Mouse (Mus musculus): ENCODE measurements around the gene Abcb9.

Abcb9 gene

GRCm38 (mm10) chr5:124095596-124096232, at the start of gene Abcb9:
Gene Abcb9 (minus strand): TSS chr5:124095798.
- DNase-seq (ENCODE audit: low read depth, low spot score), result peak; percentile 99

GRCm38 (mm10) chr5:124138066-124138465, 42.5 kb upstream of the Abcb9 start:
- DNase-seq (ENCODE audit: low read depth, low spot score), result no peak

DNA sequence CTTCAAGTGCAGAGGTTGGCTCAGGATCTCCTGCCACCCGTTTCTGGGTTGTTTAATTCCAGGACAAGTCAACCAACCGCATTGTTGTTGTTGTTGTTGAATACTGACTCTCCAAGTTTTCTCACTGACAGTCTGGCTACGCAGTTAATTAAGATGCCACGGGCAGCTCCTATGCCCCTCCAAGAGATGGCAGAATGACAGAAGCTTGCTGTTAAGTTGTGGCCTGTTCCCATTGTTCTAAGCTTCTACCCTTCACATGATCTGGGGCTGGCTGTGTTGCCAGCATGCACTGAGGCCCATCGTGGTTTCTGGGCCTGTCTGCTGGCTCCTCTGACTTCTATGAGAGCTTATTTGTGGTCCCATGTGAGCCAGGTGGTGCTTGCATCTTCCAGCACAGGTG, 38.7 kb upstream of the Abcb9 start:
- no peak for DNase-seq (ENCODE audit: low read depth, low spot score)

- no peak for DNase-seq (ENCODE audit: low read depth, low spot score)
These were observed 29.5 kb upstream of the Abcb9 start for GRCm38 (mm10) chr5:124125093-124125492.

GRCm38 (mm10) chr5:124122357-124122756, 26.8 kb upstream of the Abcb9 start:
- no peak for DNase-seq (ENCODE audit: low read depth, low spot score)

- DNase-seq (ENCODE audit: low read depth, low spot score), result peak; percentile 36
These were observed 23.6 kb upstream of the Abcb9 start for GRCm38 (mm10) chr5:124119204-124119603.

DNA sequence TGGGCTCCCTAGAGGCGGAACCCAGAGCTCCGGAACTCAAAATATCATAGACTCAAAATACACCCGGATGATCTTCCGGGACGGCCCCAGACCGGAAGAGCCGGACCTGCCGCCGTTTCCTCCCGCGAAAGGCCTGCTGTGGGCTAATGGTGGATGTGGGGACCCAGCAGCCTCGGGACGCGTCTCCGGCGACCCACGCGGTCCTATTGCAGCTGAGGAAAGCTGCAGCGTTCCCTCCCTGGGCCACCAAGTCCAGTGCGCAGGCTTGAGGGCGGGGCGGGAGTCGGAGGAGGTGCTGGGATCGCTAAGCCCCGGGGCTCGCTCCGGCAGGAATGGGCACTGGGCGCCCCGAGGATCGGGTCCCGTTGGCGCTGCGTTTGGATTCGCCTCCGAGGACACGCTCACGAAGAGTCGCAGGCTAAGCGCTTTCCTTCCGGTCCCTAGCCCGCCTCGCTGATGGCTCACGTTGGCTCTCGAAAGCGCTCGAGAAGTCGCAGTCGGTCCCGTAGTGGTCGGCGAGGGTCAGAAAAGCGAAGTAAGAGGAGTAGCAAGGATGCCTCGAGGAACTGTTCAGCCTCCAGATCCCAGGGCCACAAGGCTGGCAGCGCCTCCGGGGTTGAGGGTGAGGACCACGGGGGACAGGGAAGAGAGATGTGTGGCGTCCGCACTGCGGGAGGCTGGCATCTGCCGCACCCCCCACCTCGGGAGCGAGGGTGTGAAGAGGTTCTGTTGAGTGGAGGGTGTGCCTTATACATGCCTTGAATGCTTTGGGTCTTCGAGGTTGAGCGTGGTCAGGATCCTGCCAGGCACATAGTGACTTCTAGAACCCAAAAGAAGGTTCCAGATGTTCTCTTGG, 20.6 kb upstream of the Abcb9 start, which contains the start of gene Arl6ip4:
Gene Arl6ip4, plus strand, starts transcription at position 100 of the 856 bp plus-strand sequence.
- DNase-seq (ENCODE audit: low read depth, low spot score), result peak; percentile 89

DNA sequence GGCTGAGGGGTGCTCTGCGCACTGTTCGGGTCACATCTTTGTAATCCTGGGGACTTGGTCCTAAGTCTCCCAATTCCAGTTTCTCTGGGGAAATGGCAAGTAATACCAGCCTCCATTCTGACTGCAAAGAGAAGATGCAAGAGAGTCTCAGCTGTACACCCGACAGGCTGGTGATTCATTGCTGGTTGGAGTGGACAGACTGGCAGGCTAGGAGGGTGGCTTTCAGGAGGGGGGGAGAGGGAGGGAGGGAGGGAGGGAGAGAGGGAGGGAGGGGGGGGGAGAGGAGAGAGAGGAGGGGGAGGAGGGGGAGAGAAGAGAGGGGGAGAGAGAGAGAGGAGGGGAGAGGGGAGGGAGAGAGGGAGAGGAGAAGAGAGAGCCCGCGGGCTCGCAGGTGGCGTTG, 19.9 kb upstream of the Abcb9 start:
- no peak for DNase-seq (ENCODE audit: low read depth, low spot score)

DNA sequence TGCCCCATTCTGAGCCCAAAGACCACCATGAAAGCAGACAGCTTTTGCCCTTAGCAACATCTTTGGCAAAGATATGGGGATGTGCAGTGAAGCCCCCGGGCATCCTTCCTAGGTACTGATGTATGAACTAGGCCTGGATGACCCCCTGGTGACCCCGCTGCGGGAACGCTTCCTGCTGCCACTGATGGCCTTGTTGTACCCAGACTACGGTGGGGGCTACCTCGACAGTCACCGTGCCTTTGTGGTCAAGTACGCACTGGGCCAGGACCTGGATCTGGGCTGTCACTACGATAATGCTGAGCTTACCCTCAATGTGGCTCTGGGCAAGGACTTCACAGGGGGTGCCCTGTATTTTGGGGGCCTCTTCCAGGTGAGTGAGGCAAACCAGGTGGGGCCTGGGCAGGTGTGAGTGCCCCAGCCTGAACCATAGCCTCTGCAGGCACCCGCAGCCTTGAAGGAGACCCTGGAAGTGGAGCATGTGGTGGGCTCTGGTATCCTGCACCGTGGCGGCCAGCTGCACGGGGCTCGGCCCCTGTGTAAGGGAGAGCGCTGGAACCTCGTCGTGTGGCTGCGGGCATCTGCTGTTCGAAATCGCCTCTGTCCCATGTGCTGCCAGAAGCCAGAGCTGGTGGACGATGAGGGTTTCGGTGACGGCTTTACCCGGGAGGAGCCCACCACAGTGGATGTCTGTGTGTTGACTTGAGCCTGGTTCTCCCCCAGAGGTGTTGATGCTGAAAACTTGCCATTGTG, 18.9 kb upstream of the Abcb9 start:
- DNase-seq (ENCODE audit: low read depth, low spot score), result no peak

DNA sequence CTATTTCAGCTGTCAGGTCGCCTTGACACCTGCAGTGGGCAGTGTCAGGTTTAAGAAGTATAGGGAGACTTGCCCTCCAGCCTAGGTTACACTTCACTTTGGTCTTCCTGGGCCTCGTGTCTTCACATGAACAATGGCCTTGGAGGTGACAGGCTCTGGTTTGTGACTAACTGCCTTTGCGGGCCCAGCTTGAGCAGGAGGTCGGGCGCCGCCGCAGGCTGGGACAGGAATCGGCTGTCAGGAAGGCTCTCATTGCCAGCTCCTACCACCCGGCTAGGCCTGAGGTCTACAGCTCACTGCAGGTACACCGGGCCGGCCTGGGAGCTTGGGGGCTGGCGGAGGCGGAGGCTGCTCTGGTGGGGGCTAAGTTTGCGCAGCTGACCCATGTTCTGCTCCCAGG, 17.4 kb upstream of the Abcb9 start:
- peak; percentile 48 for DNase-seq (ENCODE audit: low read depth, low spot score)

- no peak for DNase-seq (ENCODE audit: low read depth, low spot score)
These were observed 16.9 kb upstream of the Abcb9 start for GRCm38 (mm10) chr5:124112531-124112930.

GRCm38 (mm10) chr5:124111742-124112497, 16.3 kb upstream of the Abcb9 start, which contains the start of gene Ogfod2:
Gene Ogfod2 (plus strand): TSS chr5:124112297.
- peak; percentile 98 for DNase-seq (ENCODE audit: low read depth, low spot score)

- DNase-seq (ENCODE audit: low read depth, low spot score), result peak; percentile 88
These were observed 15.6 kb upstream of the Abcb9 start for GRCm38 (mm10) chr5:124111077-124111741.

- no peak for DNase-seq (ENCODE audit: low read depth, low spot score)
These were observed 8.0 kb upstream of the Abcb9 start for GRCm38 (mm10) chr5:124103552-124103951.

- no peak for DNase-seq (ENCODE audit: low read depth, low spot score)
These were observed 7.4 kb upstream of the Abcb9 start for GRCm38 (mm10) chr5:124103020-124103419.

DNA sequence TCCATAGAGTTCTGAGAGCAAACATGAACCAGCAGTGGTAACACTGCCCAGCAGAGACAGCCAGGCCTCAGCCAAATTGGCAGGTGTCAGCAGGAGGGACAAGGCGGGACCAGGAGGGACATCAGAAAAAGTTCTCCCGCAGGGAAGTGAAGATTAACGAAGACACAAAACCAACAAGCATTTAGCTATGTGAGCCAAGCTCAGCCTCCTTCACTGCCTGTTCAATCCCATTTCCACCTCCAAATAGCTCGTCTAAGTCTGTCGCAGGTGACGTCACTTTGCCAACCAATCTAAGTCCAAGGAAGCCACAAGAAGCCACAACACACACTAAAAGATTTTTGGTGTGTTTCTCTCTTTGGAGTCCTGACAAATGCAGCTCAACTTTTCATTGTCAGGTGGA, 6.7 kb upstream of the Abcb9 start:
- DNase-seq (ENCODE audit: low read depth, low spot score), result peak; percentile 20

DNA sequence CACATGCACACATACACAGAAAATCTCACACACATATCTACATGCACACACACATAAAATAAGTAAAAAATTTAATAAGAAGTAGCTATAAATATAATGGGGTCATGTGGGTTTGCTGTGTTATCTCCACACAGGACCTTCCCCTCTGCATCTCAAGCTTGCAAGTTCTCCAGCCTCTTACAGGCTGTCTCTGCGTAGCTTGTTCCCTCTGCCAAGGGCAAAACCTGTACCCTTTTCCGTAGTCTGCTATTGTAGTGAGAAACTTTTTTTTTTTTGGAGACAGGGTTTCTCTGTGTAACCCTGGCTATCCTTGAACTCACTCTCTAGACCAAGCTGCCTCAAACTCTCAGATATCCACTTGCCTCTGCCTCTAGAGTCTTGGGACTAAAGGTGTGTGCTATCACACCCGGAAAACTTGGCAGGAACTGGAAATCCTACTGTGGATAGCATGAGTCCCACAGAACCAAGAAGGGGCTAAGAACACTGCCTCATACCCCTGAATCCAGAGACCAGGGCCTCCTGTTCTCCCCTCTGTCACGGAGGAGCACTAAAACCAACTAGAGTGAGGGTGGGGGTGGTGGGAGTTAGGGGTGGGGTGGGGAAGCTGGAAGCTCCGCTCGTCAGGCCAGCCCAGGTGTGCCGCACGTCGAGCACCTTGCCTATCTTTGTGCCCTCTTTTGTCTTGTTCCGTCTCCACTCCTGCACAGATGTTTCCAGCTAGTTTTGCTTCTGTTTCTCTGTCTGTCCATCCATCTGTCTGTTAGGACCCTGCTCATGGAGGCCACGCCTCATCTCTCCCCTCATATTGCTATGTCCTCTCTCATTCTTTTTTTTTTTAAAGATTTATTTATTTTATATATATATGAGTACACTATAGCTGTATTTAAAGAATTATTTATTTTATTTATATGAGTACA, 4.8 kb upstream of the Abcb9 start:
- DNase-seq (ENCODE audit: low read depth, low spot score), result peak; percentile 20

- DNase-seq (ENCODE audit: low read depth, low spot score), result no peak
These were observed 3.3 kb upstream of the Abcb9 start for GRCm38 (mm10) chr5:124098923-124099322.

DNA sequence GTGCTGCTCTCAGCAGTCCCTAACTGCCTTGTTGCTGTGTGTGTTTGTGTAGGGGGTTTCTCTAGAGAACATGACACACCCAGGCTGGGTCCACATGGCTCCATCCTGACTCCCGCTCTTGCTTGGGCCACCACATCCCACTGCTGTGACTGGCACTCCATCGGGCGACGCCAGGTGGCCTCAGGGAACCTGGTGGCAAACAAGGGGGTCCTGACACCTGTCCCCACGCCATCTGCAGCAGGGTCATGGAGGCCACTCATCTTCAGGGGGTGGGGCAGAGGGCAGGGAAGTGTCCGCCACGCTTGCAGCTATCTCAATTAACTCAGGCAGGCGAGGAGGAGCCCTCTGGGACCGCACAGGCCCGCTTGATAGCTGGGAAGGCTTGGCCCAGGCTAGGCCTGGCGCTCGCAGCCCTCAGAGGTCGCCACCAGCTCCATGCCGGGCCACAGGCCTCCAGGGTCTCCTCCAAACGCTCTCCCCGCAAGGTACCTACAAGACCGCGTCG, 469 bp downstream of the Abcb9 start:
- DNase-seq (ENCODE audit: low read depth, low spot score), result no peak
